Mouse (Mus musculus): ENCODE data around the gene Lcn9.

- TF ChIP-seq CTCF (IDR thresholded peaks at IDR 0.05; ENCODE audit: insufficient read depth, low read length), result no peak
- no peak for TF ChIP-seq POLR2A (IDR thresholded peaks at IDR 0.05; ENCODE audit: borderline replicate concordance, extremely low read depth, low read depth, low read length)
These were observed 37.2 kb upstream of the Lcn9 start for GRCm38 (mm10) chr2:25785573-25786322.
